Comparison of ENCODE assay signal across 8 mouse cellular contexts in genomic region chr7:51861250-51862096, GRCm38 (mm10). TPM values are rescaled to one million over a fixed set of nuclear protein-coding genes. Genes with fewer than 3 reads are reported as not detected.
DNase-seq lines count a peak whose midpoint lies in the region; ATAC-seq and TF ChIP-seq lines count a peak whose summit lies in the region.

Gene Gas2, plus strand, starts transcription at chr7:51862015.

- TF ChIP-seq EP300 in ES-Bruce4 (IDR thresholded peaks at IDR 0.05; ENCODE audit: insufficient read depth, low read depth, low read length): no peak
- TF ChIP-seq EP300 in liver, embryonic 14.5 days (IDR thresholded peaks at IDR 0.05; ENCODE audit: low read depth): no peak

- no peak for TF ChIP-seq CTCF in ES-Bruce4 (IDR thresholded peaks at IDR 0.05; ENCODE audit: low read depth, low read length)
- TF ChIP-seq CTCF in liver, embryonic 14.5 days (IDR thresholded peaks at IDR 0.05; ENCODE audit: low read depth): no peak

- 8% methylated on average over 104 of the region's 105 CpGs for WGBS in forebrain, embryonic 12.5 days
- WGBS in heart, embryonic 16.5 days: 10% methylated on average over 78 of the region's 105 CpGs
- 7% methylated on average over 86 of the region's 105 CpGs for WGBS in liver, embryonic 14.5 days (ENCODE audit: insufficient replicate concordance)
- 7% methylated on average over 102 of the region's 105 CpGs for WGBS in stomach, embryonic 15.5 days

- no peaks in the 10 kb centered on the region for H3K4me1 ChIP-seq in ES-Bruce4 (ENCODE audit: control insufficient read depth, insufficient read depth, low read length)
- peaks cover 28% of the 10 kb centered on the region for H3K4me1 ChIP-seq in forebrain, embryonic 12.5 days
- H3K4me1 ChIP-seq in heart, embryonic 16.5 days (ENCODE audit: control insufficient read depth, insufficient read depth, low read length): peaks cover 8% of the 10 kb centered on the region; the same call in 1 of the 2 replicates
- H3K4me1 ChIP-seq in liver, embryonic 14.5 days (replicated peaks; ENCODE audit: control insufficient read depth in 2 of 2, insufficient read depth in 2 of 2, low read length in 1 of 2): peaks cover 17 to 20% of the 10 kb centered on the region in 2 experiments
- peaks cover 11% of the 10 kb centered on the region for H3K4me1 ChIP-seq in stomach, embryonic 15.5 days

- peak within 1 kb of the TSS; percentile 56 for H3K27ac ChIP-seq in ES-Bruce4 (ENCODE audit: insufficient read depth, low read length)
- peak within 1 kb of the TSS; percentile 99 for H3K27ac ChIP-seq in forebrain, embryonic 12.5 days
- H3K27ac ChIP-seq in heart, embryonic 16.5 days (ENCODE audit: low read length): peak within 1 kb of the TSS; percentile 97
- H3K27ac ChIP-seq in liver, embryonic 14.5 days: peak within 1 kb of the TSS; percentile 80
- H3K27ac ChIP-seq in stomach, embryonic 15.5 days: peak within 1 kb of the TSS; percentile 98

- peak within 1 kb of the TSS; percentile 86 for H3K4me3 ChIP-seq in ES-Bruce4 (ENCODE audit: low read depth, low read length)
- H3K4me3 ChIP-seq in forebrain, embryonic 12.5 days (replicated peaks): peak within 1 kb of the TSS; percentile 74
- H3K4me3 ChIP-seq in heart, embryonic 16.5 days (ENCODE audit: low read length): peak within 1 kb of the TSS; percentile 73
- peak within 1 kb of the TSS; percentile 75 to 87 for H3K4me3 ChIP-seq in liver, embryonic 14.5 days (ENCODE audit: insufficient read depth in 1 of 2, low read depth in 2 of 2, low read length in 2 of 2)
- peak within 1 kb of the TSS; percentile 83 for H3K4me3 ChIP-seq in stomach, embryonic 15.5 days (replicated peaks)

- ATAC-seq in forebrain, embryonic 12.5 days (ENCODE audit: low FRiP score): peak; percentile 87
- ATAC-seq in heart, embryonic 16.5 days (replicated peaks; ENCODE audit: extremely low read depth, insufficient read depth, low FRiP score): peak; percentile 86
- peak; percentile 86 for ATAC-seq in liver, embryonic 14.5 days (ENCODE audit: insufficient read depth)
- peak; percentile 83 for ATAC-seq in stomach, embryonic 15.5 days (ENCODE audit: insufficient read depth, low FRiP score, low read depth)

- TF ChIP-seq POLR2A in ES-Bruce4 (IDR thresholded peaks at IDR 0.05; ENCODE audit: insufficient read depth, low read length): no peak

- H3K9ac ChIP-seq in ES-Bruce4 (ENCODE audit: low read depth, poor library complexity, severe bottlenecking): peak within 1 kb of the TSS; percentile 73
- peak within 1 kb of the TSS; percentile 83 for H3K9ac ChIP-seq in forebrain, embryonic 12.5 days
- H3K9ac ChIP-seq in heart, embryonic 16.5 days (ENCODE audit: low read length): peak within 1 kb of the TSS; percentile 92
- H3K9ac ChIP-seq in liver, embryonic 14.5 days (replicated peaks): peak within 1 kb of the TSS; percentile 95
- H3K9ac ChIP-seq in stomach, embryonic 15.5 days: peak within 1 kb of the TSS; percentile 83

- H3K27me3 ChIP-seq in ES-Bruce4 (ENCODE audit: control insufficient read depth, insufficient read depth, low read length, poor library complexity, severe bottlenecking): no peaks in the 10 kb centered on the region
- H3K27me3 ChIP-seq in forebrain, embryonic 12.5 days: no peaks in the 10 kb centered on the region
- no peaks in the 10 kb centered on the region for H3K27me3 ChIP-seq in heart, embryonic 16.5 days (ENCODE audit: control insufficient read depth, insufficient read depth, low read length)
- H3K27me3 ChIP-seq in liver, embryonic 14.5 days (ENCODE audit: control insufficient read depth, insufficient read depth, low read length): no peaks in the 10 kb centered on the region
- no peaks in the 10 kb centered on the region for H3K27me3 ChIP-seq in stomach, embryonic 15.5 days (replicated peaks)

- H3K36me3 ChIP-seq in ES-Bruce4 (ENCODE audit: control insufficient read depth, insufficient read depth, low read length, poor library complexity, severe bottlenecking): peaks cover 8% of the 10 kb centered on the region; the same call in 1 of the 2 replicates
- H3K36me3 ChIP-seq in forebrain, embryonic 12.5 days (replicated peaks): peaks cover 5% of the 10 kb centered on the region
- 0 out of 2 replicates have a peak, but pooled peaks cover 2% of the 10 kb centered on the region for H3K36me3 ChIP-seq in heart, embryonic 16.5 days (ENCODE audit: control insufficient read depth, insufficient read depth)
- H3K36me3 ChIP-seq in liver, embryonic 14.5 days (replicated peaks; ENCODE audit: control insufficient read depth, insufficient read depth, low read depth): peaks cover 10% of the 10 kb centered on the region
- no peaks in the 10 kb centered on the region for H3K36me3 ChIP-seq in stomach, embryonic 15.5 days

- peak within 1 kb of the TSS; percentile 65 for H3K4me2 ChIP-seq in forebrain, embryonic 12.5 days
- H3K4me2 ChIP-seq in heart, embryonic 16.5 days (ENCODE audit: low read depth, low read length): peak within 1 kb of the TSS; percentile 91
- H3K4me2 ChIP-seq in liver, embryonic 14.5 days (ENCODE audit: low read depth): peak within 1 kb of the TSS; percentile 83
- H3K4me2 ChIP-seq in stomach, embryonic 15.5 days: peak within 1 kb of the TSS; percentile 91

- DNase-seq in c-Kit-positive CD71-positive TER-119-positive erythroid progenitor cells, embryonic 14.5 days (ENCODE audit: low spot score): peak; percentile 75
- peak; percentile 87 to 94 for DNase-seq in kidney, postnatal 36 days
- DNase-seq in liver, embryonic 14.5 days (ENCODE audit: low read depth in 3 of 3, low spot score in 3 of 3): peak; percentile 71 to 77 (median 73)
- peak; percentile 85 for DNase-seq in neural tube, embryonic 10.5 days (ENCODE audit: extremely low spot score, low spot score)

- no peaks in the 10 kb centered on the region for H3K9me3 ChIP-seq in ES-Bruce4 (replicated peaks; ENCODE audit: control insufficient read depth, insufficient read depth, low read length, poor library complexity, severe bottlenecking)
- no peaks in the 10 kb centered on the region for H3K9me3 ChIP-seq in forebrain, embryonic 12.5 days
- H3K9me3 ChIP-seq in heart, embryonic 16.5 days (replicated peaks; ENCODE audit: control insufficient read depth, low read length): no peaks in the 10 kb centered on the region
- H3K9me3 ChIP-seq in liver, embryonic 14.5 days (ENCODE audit: control insufficient read depth, low read length): no peaks in the 10 kb centered on the region
- H3K9me3 ChIP-seq in stomach, embryonic 15.5 days: no peaks in the 10 kb centered on the region

RNA-seq across cellular contexts. Expression of gene Gas2, which starts in this region (rescaled TPM):
- 20.6 and 25.7 TPM in 2 replicates for polyA plus RNA-seq in ES-Bruce4 (2011; ENCODE audit: insufficient read depth, insufficient read length, low read depth, missing spikeins)
- 29.8 and 30.4 TPM in 2 replicates for polyA plus RNA-seq in forebrain, embryonic 12.5 days (2016; fragmentation: Nextera tagmentation; extraction: Ambion mirVana)
- polyA plus RNA-seq in heart, embryonic 16.5 days (2015; fragmentation: Nextera tagmentation; extraction: Ambion mirVana): 9.1 and 9.6 TPM in 2 replicates
- 1.6 and 2.8 TPM in 2 replicates for polyA plus RNA-seq in liver, embryonic 14.5 days (2012; rRNA removed)
- polyA plus RNA-seq in liver, embryonic 14.5 days (2014; fragmentation: Nextera tagmentation; extraction: Ambion mirVana): 4.9 and 6.1 TPM in 2 replicates
- 13.1 and 15.4 TPM in 2 replicates for polyA plus RNA-seq in stomach, embryonic 15.5 days (2015; fragmentation: Nextera tagmentation; extraction: Ambion mirVana)

Comparison
In these comparisons a context has a peak if more than half of its experiments do, and no peak if none do; other contexts are left out.
1. Peak in every context shown above with its lines: DNase-seq, ATAC-seq, H3K4me3 ChIP-seq and H3K27ac ChIP-seq.